ENCODE assay signal across 20 mouse cellular contexts in genomic region chr15:75215778-75216691, GRCm38 (mm10). TPM values are rescaled to one million over a fixed set of nuclear protein-coding genes. Genes with fewer than 3 reads are reported as not detected.
DNase-seq lines count a peak whose midpoint lies in the region; ATAC-seq lines count a peak whose summit lies in the region.
"Had no signal": no experiment of that assay in that cellular context is flagged by ENCODE, and none has a peak within 500 bp of the region (broad histone marks: within the 10 kb centered on the region; RNA-seq: fewer than 3 reads in every experiment).

Gene BC025446, plus strand, starts transcription at chr15:75216376.

- no peak within 1 kb of the TSS for H3K4me3 ChIP-seq in hindbrain, embryonic 13.5 days
- H3K4me3 ChIP-seq in midbrain, embryonic 16.5 days (ENCODE audit: low read depth, low read length), result no peak within 1 kb of the TSS
- H3K4me3 ChIP-seq: embryonic facial prominence, embryonic 10.5 days; erythroblast, embryonic 14.5 days; gastrocnemius, adult 2 months; heart, adult 2 months; neural tube, embryonic 15.5 days had no signal

- no peak for ATAC-seq in hindbrain, embryonic 13.5 days (ENCODE audit: low FRiP score)
- no peak for ATAC-seq in midbrain, embryonic 16.5 days
- ATAC-seq: CD4-positive, CD25-positive, alpha-beta regulatory T cell, adult 4 months; forebrain, embryonic 16.5 days had no signal

- no peak within 1 kb of the TSS for H3K27ac ChIP-seq in hindbrain, embryonic 13.5 days
- no peak within 1 kb of the TSS for H3K27ac ChIP-seq in midbrain, embryonic 16.5 days (ENCODE audit: low read length)
- H3K27ac ChIP-seq: embryonic facial prominence, embryonic 10.5 days; gastrocnemius, adult 2 months; heart, adult 2 months; hindbrain, embryonic 14.5 days; neural tube, embryonic 15.5 days had no signal

- H3K4me1 ChIP-seq in hindbrain, embryonic 13.5 days (replicated peaks), result no peaks in the 10 kb centered on the region
- no peaks in the 10 kb centered on the region for H3K4me1 ChIP-seq in midbrain, embryonic 16.5 days (ENCODE audit: control insufficient read depth, insufficient read depth, low read length)
- H3K4me1 ChIP-seq: embryonic facial prominence, embryonic 10.5 days; neural tube, embryonic 15.5 days had no signal

- no peaks in the 10 kb centered on the region for H3K36me3 ChIP-seq in hindbrain, embryonic 13.5 days
- no peaks in the 10 kb centered on the region for H3K36me3 ChIP-seq in midbrain, embryonic 16.5 days (ENCODE audit: control insufficient read depth, insufficient read depth, low read length)
- H3K36me3 ChIP-seq: embryonic facial prominence, embryonic 10.5 days; neural tube, embryonic 15.5 days had no signal

- no peak within 1 kb of the TSS for H3K4me2 ChIP-seq in hindbrain, embryonic 13.5 days
- H3K4me2 ChIP-seq in midbrain, embryonic 16.5 days (ENCODE audit: low read length), result no peak within 1 kb of the TSS
- H3K4me2 ChIP-seq: hindbrain, embryonic 14.5 days; neural tube, embryonic 15.5 days had no signal

- 85% methylated on average over 7 of the region's 7 CpGs for WGBS in hindbrain, embryonic 13.5 days
- 84% methylated on average over 7 of the region's 7 CpGs for WGBS in midbrain, embryonic 16.5 days

- H3K27me3 ChIP-seq in hindbrain, embryonic 13.5 days, result no peaks in the 10 kb centered on the region
- H3K27me3 ChIP-seq in midbrain, embryonic 16.5 days (ENCODE audit: control insufficient read depth, insufficient read depth, low read depth, low read length), result no peaks in the 10 kb centered on the region
- H3K27me3 ChIP-seq: neural tube, embryonic 15.5 days had no signal

- H3K9me3 ChIP-seq in hindbrain, embryonic 13.5 days, result no peaks in the 10 kb centered on the region
- no peaks in the 10 kb centered on the region; the same call in 1 of the 2 replicates for H3K9me3 ChIP-seq in midbrain, embryonic 16.5 days (replicated peaks; ENCODE audit: control insufficient read depth, low read length, poor library complexity, severe bottlenecking)
- H3K9me3 ChIP-seq: neural tube, embryonic 15.5 days had no signal

- peak; percentile 4 for DNase-seq in urinary bladder, postnatal 14 days (ENCODE audit: low spot score)
- no peak for DNase-seq in urinary bladder, postnatal 36 days (ENCODE audit: low spot score in 2 of 2)
- peak; percentile 68 to 78 for DNase-seq in kidney, adult 8-10 months
- DNase-seq in kidney, postnatal 36 days, result peak; percentile 65 to 72
- DNase-seq in embryo, embryonic 10.5 days (ENCODE audit: low spot score), result no peak
- DNase-seq: adrenal gland, postnatal 25 days; gastrocnemius, adult 2 months; heart, adult 2 months; lung, postnatal 14 days; thymus, adult 18-20 months had no signal

- H3K9ac ChIP-seq in hindbrain, embryonic 13.5 days, result no peak within 1 kb of the TSS
- H3K9ac ChIP-seq in midbrain, embryonic 16.5 days (ENCODE audit: low read depth, low read length), result no peak within 1 kb of the TSS
- H3K9ac ChIP-seq: hindbrain, embryonic 14.5 days; neural tube, embryonic 15.5 days had no signal

RNA-seq across cellular contexts. Expression of gene BC025446, which starts in this region (rescaled TPM):
- not detected in 2 replicates for polyA plus RNA-seq in hindbrain, embryonic 13.5 days (2015; fragmentation: Nextera tagmentation; extraction: Ambion mirVana)
- not detected in 2 replicates for polyA plus RNA-seq in midbrain, embryonic 16.5 days (2015; fragmentation: Nextera tagmentation; extraction: Ambion mirVana)
- polyA plus RNA-seq: CD4-positive, CD25-positive, alpha-beta regulatory T cell, adult 4 months; embryonic facial prominence, embryonic 10.5 days; erythroblast, embryonic 14.5 days; forebrain, embryonic 16.5 days; heart, adult 2 months; heart, postnatal 0 days; hindbrain, embryonic 14.5 days; limb, embryonic 14.5 days; neural tube, embryonic 15.5 days had no signal

Comparison
In these comparisons a context has a peak if more than half of its experiments do, and no peak if none do; other contexts are left out.
1. DNase-seq: peak in urinary bladder, postnatal 14 days (single experiment), kidney, adult 8-10 months (2 of 2) and kidney, postnatal 36 days (2 of 2); none in urinary bladder, postnatal 36 days (0 of 2) and embryo, embryonic 10.5 days (single experiment).